Mouse (Mus musculus): Measurements from ENCODE around the gene Bri3bp.

Gene Bri3bp

DNA sequence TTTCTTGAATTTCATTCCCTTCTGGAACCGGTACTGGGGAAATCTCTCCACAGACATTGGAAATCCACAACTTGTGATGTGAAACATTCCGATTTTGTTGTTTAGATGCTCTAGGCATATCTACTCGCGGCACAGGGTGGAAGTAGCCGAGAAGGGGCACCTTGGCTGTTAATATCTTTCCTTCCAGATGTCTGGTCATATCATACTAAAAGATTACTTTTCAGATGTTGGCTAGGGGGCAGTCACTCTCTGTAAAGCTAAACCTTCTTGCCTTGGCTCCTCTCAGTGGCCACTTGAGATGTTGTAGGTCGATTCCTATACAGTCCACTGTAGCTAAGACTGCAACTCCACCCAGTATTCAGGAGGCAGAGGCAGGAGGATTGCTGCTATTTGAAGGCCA lies 14.7 kb downstream of the Bri3bp start:
- no peak for DNase-seq (ENCODE audit: low read depth)

DNA sequence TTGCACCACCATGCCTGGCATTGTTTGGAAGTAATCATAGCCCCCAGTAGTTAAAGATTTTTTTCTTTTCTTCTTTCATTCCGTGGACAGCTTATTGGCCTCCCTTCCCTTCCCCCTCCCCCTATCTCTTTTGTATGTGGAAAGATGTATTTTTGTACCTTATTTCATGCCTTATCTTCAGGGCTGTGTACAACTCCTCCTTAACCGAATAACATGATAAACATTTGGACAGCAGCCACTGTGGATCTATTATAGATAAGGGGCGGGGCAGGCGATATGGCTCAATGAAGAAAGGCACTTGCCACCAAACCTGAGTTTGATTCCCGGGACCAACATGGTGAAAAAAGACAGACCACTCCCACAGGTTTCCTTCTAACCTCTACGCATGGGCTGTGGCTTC lies 16.2 kb downstream of the Bri3bp start:
- no peak for DNase-seq (ENCODE audit: low read depth)

DNA sequence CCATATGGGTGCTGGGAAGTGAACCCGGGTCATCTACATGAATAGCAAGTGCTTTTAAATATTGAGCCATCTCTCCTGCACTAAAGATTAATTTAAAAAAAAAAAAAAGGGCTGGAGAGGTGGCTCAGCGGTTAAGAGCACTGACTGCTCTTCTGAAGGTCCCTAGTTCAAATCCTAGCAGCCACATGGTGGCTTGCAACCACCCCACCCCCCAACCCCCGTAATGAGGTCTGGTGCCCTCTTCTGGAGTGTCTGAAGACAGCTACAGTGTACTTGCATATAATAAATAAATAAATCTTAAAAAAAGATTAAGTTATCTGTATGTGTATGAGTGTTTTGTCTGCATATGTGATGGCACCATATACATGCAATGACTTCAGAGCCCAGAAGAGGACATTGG lies 19.2 kb downstream of the Bri3bp start:
- peak; percentile 52 for DNase-seq (ENCODE audit: low read depth)

DNA sequence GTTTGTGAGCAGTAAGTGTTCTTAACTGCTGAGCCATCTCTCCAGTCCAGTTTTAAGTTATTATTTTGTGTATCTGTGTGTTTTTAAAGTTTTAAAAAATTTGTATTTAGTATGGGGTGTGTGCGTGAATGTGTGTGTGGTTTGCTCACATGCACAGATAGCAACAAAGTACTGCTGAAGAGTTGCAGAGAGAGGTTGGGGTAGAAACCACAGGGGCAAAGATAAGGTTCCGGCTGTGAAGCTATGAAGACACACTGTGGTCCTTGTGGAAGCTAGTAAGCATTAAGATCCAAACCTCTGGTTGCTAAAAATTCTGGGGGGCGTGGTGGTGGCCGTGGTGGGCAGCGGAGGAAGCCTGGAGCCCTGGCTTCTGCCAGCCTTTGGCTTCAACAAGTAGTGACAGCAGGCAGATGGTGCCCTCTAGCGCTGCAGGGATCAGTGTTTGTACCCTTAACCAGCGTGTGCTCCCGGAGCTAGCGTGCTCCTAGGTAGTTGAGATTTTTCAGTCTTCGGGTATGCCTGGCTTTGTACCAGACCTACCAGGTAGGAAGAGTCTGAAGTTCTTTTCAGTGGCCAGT lies 20.6 kb downstream of the Bri3bp start:
- peak; percentile 92 for DNase-seq (ENCODE audit: low read depth)

DNA sequence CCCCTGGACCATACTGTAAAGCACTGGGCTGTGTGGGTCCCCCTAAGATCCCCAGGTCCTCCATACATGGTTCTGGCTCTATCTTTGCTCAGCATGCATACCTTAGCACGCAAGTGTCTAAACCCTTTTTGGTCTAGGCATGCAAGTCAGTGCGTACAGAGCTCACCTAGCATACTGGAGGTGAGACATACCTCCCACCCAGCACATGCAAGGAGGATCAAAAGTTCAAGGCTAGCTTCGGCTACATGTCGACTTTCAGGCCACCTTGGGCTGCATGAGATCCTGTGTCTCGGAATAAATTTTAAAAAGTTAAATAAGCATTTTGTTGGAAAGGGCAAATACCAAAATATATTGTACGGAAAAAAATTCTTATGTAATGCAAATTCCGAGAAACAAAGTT lies 23.8 kb downstream of the Bri3bp start:
- no peak for DNase-seq (ENCODE audit: low read depth)

DNA sequence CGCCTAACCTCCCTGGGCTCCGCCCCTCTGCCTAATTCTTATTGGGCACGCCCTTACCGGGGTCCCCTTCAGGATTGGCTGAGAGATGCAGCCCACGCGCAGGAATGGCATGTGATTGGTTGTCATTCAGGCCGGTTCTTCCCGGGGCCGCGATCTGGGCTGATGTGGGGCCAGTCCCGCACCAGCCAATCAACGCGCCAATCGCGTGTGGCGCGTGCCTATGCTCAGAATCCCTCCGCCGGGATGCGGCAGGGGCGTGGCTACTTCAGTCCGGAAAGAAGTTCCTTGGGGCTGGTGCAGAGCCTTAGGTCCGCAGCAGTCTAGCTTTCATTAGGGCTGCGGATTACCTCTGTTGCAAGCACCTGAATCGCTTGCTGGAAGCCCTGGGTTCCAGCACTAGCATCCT lies 24.3 kb downstream of the Bri3bp start:
- DNase-seq (ENCODE audit: low read depth): peak; percentile 99

DNA sequence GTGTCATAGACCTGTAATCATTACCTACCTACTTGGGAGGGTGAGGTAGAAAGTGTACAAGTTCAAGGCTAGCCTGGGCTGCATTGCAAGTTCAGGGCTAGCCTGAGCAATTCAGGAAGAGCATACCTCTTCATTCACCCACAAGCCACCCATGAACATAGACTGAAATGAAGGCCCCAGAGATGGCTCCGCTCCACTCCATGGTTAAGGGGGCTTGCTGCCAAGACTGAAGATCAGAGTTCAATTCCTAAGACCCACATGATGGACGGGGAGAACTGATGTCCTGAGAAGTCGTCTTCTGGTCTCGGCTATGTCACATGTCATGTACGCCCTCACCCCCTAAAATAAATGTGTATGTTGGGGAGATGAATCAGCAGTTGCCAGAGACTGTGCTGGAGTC lies 25.1 kb downstream of the Bri3bp start:
- DNase-seq (ENCODE audit: low read depth): no peak

DNA sequence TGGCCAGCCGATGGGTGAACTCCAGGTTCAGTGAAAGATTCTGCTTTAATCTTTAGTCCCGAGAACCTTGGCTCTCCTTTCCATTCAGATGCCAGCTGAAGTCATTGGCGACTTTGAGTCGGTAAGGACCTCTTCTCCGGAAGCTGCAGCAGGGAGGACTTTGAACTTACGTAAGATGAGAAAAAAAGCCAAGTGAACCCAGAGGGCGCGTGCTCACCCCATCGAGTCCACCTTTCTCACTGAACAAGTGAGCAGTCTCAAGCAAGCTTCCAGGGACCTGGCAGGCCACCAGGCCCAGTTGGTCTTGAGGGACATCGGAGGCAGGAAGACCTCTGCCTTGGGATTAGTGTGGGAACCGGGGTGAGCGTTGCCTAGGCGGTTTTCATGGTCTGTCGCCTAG lies 25.9 kb downstream of the Bri3bp start:
- DNase-seq (ENCODE audit: low read depth): no peak

DNA sequence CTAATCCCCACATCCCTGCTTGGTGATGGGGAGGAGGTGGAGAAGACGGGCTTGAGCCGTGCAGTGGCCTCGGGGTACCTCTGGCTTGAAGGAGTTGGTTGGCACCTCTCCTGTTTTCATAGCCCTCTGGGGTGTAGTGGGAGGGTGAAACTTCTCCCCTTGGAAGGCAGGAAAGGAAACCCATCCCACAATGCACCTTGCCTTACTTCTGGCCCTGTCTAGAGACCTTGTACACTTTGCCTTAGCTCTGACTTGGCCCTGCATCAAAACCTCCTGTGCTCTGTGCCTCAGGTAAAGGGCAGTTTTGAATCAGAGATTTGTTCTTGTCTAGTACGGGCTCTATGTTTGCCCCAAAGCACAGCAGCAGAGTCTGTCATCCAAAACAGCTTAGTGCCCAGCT lies 29.3 kb downstream of the Bri3bp start:
- DNase-seq (ENCODE audit: low read depth): no peak

DNA sequence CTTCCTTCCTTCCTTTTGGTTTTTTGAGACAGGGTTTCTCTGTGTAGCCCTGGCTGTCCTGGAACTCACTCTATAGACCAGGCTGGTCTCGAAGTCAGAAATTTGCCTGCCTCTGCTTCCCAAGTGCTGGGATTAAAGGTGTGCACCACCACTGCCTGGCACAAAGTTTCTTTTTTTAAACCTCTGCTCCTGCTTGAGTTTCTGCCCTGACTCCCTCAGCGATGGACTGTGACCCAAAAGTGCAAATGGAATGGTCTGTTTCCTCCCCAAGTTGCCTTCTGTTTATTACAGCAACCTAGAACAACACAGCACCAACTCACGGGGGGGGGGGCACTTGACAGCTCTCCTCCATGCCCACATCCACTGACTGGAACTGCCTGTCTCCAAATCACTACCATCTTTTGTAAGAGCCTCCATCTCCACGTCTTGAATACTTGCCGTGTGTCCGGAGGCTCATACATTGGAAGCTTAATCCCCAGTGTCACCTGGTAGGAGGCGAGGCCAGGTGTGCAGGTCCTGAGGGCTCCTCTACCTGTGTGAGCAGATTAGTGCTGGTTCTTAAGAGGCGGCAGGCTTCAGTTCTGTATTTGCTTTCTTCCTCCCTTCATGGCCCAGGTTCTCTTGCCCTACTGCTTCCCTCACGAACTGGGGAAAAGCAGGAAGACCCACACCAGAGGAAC lies 31.6 kb downstream of the Bri3bp start:
- no peak for DNase-seq (ENCODE audit: low read depth)

DNA sequence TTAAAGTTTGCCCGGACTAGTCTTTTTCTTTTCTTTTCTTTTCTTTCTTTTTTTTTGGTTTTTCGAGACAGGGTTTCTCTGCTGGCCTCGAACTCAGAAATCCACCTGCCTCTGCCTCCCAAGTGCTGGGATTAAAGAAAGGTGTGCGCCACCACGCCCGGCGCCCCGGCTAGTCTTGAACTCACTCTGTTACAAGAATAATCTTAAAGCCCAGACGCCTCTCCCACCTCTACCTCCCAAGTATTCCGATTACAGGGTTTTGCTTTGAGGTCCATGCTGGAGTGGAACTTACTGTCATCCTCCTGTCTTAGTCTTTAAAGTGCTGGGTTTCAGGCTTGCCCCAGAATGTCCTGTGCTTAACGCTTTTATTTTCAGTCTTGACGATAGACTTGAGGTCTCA lies 33.7 kb downstream of the Bri3bp start:
- no peak for DNase-seq (ENCODE audit: low read depth)

DNA sequence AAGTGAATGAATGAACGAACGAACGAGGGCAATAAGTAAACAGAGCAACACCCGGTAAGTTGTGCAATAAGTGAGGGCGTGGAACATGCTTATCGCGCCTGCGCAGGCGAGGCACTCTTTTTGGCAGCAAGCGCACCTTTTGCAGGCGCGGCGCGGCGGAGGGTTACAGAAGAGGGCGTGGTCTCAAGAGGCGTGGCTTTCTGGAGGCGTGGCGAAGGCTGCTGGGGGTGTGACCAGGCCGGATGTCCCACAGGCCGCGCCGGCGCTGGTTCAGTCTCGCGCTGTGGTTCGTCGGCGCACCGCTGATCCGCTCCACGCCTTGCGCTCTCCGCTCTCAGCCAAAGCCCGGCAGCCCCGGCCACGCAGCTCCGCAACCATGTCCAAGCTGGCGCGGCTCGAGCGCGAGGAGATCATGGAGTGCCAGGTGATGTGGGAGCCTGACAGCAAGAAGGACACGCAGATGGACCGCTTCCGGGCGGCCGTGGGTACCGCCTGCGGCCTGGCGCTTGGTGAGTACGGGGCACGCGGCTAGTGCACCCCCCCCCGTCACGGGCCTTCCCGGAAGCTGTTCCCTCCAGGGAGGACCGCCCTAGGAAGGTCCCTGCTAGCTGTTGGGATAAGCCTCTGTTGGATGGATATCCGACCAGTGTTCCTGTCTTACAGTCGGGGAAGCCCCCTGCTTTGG lies 34.4 kb downstream of the Bri3bp start, which contains the start of gene Aacs:
TSS of gene Aacs (plus strand) at position 214 of the 685 bp plus-strand sequence.
- DNase-seq (ENCODE audit: low read depth): peak; percentile 98

DNA sequence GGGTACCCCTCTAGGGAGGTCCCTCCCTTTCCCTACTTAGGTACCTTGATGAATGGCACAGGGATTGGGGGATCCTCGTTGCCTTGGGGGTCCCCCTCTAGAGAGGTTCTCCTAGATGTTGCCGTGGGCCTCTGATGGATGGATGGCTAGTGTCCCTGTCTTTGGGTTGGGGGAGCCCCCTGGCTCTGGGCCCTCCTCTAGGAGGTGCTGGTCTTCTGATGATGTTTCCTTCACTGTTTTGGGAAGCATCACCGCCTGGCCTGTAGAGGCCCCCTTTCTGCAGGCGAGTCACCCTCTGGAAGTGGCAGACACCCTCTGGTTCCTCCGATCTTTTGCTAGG lies 34.9 kb downstream of the Bri3bp start:
- DNase-seq (ENCODE audit: low read depth): peak; percentile 63

DNA sequence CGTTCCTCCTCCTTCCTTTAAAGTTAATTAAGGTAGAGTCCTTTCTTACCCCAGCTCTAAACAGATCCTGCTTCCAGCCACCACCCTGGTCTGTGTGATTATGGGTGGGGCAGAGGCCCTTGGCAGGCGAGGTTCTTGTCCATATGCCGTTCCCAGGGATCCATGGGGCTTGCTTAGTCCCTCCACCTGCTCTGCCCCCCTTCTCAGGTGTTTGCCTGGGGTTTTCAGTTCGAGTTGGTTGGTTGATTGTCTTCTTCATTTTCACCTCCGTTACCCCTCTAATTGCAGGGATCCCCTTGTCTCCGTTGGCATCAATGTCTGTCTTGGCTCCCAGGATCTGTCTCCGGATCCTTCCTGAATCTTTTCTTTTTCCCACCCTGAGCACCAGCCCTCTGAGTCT lies 35.4 kb downstream of the Bri3bp start:
- DNase-seq (ENCODE audit: low read depth): no peak

DNA sequence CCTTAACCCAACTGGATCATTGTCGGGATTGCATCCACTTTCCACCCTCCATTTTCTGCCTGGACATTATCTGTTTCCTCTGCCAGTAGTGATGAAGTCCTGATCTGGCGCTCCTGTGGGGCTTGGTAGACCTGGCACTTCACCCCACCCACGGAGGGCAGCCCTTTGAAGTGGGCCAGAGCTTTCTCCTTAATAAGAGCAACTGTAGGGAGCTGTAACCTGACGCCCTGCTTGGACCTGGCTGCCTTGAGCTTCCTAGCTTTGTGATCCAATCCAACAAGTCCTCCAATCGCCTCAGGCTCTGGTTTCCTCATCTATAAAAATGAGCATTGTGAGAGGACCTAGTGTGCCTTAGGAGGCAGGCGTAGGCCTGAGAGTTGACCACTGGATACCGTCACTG lies 36.2 kb downstream of the Bri3bp start:
- peak; percentile 29 for DNase-seq (ENCODE audit: low read depth)

DNA sequence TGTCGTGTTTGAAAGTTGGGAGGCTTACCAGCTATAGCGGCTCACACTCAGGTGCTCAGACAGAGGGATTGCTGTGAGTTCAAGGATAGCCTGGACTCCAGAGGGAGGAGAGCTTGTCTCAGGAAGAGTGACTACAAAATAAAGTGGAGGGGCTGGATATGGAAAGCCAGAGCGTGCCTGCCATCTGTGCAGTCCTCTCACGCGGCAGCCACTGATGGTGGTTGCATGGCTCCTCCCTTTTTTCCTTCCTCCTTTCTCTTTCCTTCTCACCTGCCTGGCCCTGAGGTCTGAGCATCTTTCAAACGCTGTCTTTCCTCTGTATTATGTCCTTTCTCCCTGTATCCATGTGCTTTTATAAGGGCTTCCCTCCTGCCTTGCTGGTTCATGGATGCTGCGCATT lies 36.7 kb downstream of the Bri3bp start:
- DNase-seq (ENCODE audit: low read depth): no peak

DNA sequence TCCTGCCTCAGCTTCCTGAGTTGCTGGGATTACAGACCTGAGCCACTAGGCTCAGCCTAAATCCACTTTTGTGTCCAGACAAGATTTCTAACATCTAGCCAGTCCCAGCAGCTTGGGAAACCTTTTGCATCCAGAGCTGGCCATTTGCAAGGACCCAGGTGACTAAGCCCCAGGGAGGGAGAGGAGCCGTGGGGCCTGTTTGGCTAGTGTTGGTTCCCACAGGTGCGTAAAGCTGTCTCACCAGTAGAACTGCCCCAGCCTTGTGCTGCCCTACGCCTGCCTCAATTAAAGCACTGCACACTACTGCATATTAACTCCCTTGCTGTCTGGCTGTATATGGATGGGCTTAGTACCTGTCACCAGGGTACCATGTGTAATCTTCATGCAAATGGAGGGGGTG lies 38.0 kb downstream of the Bri3bp start:
- DNase-seq (ENCODE audit: low read depth): no peak

DNA sequence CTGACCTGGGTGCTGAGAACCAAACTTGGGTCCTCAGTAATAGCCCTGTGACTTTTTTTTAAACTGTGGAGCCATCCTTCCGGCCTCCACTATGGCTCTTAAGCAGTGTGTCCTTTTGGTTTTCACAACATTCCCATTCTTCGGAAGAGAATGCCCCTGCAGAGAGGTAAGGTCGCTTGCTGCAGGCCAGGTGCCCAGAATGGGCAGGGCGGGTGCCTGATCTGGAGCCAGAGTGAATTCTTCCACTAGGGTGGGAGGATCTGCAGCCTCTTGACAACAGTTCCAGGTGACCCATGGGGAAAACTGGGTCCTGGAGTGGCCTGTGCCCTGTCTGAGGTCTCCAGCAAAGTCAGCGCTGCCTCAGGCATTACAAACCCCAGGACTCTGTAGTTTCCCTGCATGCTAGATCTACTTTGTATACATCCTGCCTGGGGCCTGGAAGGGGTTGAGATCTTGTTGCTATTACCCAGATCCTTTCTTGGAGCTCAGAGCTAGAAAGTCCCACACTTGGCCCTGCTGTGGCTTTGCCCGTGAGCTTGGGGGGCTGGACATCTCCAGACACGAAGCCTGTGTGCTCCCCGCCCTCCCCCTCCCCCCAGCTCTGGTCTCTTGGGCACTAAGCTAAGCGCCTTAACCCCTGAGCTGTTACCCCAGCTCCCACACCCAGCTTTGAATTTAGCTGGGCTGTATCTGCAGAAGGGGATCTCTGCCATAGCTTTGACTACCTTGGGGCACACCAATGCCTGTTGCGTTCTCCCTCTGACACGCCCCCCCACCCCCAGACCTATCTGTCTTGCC lies 39.3 kb downstream of the Bri3bp start:
- no peak for DNase-seq (ENCODE audit: low read depth)

DNA sequence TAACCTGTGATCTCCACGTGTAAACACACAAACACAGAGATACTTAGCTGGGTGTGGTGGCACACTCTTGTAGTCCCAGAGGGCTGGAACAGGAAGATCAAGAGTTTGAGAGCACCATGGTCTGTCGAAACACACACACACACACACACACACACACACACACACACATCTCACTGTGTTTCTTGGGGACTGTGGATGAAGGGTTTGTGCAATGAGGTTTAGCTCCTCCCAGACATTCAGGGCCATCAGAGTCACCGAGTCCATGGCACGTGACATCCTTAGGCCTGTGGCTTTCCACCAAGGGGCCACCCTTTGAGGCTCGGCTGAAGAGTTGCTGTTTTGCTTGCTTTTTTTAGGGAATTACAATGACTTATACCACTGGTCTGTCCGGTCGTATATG lies 41.1 kb downstream of the Bri3bp start:
- DNase-seq (ENCODE audit: low read depth): peak; percentile 65

DNA sequence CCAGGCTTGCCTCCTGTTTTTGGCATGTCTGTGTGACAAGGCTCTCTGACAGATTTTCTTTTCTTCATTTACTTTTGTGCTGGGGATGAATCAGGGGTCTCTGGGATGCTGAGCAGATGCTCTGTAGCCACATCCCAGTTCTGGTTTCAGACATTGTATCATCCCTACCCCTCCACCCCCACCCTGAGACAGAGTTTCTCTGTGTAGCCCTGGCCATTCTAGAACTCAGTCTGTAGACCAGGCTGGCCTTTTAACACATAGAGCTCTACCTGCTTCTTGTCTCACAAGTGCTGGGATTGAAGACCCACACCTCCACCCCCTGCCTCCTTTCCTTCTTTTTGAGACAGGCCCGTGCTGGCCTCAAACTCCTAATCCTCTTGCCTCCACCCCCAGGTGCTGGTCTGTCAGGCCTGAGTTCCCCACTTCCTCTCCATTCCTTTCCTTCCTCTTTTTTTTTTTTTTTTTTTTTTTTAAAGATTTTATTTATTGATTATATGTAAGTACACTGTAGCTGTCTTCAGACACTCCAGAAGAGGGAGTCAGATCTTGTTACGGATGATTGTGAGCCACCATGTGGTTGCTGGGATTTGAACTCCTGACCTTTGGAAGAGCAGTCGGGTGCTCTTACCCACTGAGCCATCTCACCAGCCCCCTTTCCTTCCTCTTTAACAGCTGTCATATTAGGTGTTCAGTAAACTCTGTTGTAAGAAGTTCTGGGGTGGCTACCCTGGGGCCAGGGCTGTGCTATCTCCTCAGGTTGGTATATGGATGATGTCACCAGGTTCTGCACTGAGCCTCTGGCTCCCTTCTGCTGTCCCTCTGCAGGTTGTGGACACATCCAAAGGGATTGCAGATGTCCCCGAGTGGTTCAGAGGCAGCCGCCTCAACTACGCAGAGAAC lies 42.6 kb downstream of the Bri3bp start:
- peak; percentile 69 for DNase-seq (ENCODE audit: low read depth)

DNA sequence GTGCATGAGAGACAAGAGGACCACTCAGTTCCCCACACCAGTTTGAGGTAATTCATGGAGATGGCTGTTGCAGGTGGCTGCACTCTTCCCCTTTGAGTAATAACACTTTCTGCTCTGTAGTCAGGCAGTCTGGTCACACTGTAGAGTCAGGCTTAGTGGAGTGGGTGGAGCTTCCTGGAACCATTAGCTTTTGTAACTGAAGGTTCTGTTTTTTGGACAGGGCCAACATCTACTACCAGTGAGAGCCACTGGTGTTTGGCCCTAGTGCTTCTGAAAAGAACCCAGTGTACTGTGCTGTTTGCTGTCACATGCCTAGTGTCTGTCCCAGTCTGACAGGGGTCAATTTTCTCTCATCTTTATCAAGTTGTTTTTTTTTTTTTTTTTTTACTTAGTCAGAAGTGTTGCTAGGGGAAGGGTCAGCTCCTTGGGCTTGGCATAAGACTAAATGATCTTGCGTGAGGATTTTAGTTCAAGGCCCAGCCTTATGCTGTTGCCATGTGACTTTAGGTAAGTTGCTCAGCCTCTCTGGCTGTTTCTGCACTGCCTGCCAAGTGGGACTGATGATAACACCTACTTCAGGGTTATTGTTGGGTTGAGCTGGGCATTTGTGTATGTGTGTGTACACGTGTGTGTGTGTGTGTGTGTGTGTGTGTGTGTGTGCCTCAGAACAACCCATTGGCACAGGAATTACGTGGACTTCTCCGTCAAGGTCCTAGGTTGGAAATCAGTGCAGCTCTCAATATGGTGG lies 43.8 kb downstream of the Bri3bp start:
- peak; percentile 39 for DNase-seq (ENCODE audit: low read depth)
